Mouse (Mus musculus): Measurements from ENCODE around the gene Il1b. TPM values are rescaled to one million over a fixed set of nuclear protein-coding genes. Genes with fewer than 3 reads are reported as not detected.

Gene Il1b
- polyA plus RNA-seq, 1 experiment: 0.15 TPM

DNA sequence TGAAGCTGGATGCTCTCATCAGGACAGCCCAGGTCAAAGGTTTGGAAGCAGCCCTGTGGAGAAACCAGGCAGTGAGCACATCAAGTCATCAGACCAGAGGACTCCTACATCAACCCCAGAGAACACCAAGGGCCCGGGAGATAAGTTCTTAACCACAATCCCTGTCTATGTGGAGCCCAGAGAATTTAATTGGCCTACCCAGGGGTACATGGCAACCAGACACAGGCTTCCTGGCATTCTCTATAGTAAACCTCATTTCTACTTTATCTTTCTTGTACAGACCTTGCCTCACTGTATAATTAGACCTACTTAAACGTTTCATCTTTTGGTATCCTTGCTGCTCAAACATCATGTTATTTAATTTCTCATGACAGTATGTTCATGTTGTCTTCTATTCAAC, 2.8 kb downstream of the Il1b start:
- H3K4me3 ChIP-seq (replicated peaks; ENCODE audit: insufficient read depth, low read depth, low read length): no peak overlapping the region
- WGBS: 83% methylated on average over 2 of the region's 2 CpGs
- no peaks in the 10 kb centered on the region for H3K4me1 ChIP-seq (ENCODE audit: control insufficient read depth, insufficient read depth, low read length)
- no peaks in the 10 kb centered on the region for H3K27me3 ChIP-seq (ENCODE audit: control insufficient read depth, insufficient read depth, low read length)
- DNase-seq: no peak
- TF ChIP-seq CTCF (IDR thresholded peaks at IDR 0.05; ENCODE audit: borderline replicate concordance, insufficient read depth, low read depth, low read length): no peak
- TF ChIP-seq POLR2A (IDR thresholded peaks at IDR 0.05; ENCODE audit: borderline replicate concordance, insufficient read depth, low read length): no peak
- H3K27ac ChIP-seq (ENCODE audit: insufficient read depth, low read length): no peak overlapping the region

DNA sequence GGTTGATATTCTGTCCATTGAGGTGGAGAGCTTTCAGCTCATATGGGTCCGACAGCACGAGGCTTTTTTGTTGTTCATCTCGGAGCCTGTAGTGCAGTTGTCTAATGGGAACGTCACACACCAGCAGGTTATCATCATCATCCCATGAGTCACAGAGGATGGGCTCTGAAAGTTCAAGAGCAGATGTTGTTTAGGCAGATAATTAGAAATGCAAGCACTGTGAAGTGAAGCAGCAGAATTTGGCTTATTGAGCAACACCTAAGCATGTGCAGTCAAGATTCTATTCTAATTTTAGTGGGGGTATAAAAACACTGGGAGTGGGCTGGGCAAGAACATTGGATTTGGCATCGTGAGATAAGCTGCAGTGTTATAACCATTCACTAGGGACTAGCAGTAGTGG, 3.7 kb downstream of the Il1b start:
- no peak for TF ChIP-seq CTCF (IDR thresholded peaks at IDR 0.05; ENCODE audit: borderline replicate concordance, insufficient read depth, low read depth, low read length)
- no peak for TF ChIP-seq POLR2A (IDR thresholded peaks at IDR 0.05; ENCODE audit: borderline replicate concordance, insufficient read depth, low read length)
- Histone ChIP-seq H3K27ac (ENCODE audit: insufficient read depth, low read length) (no peak overlapping the region), H3K27me3 (ENCODE audit: control insufficient read depth, insufficient read depth, low read length) (no peaks in the 10 kb centered on the region), H3K4me3 (replicated peaks; ENCODE audit: insufficient read depth, low read depth, low read length) (no peak overlapping the region), H3K4me1 (ENCODE audit: control insufficient read depth, insufficient read depth, low read length) (no peaks in the 10 kb centered on the region)
- no peak for DNase-seq
- 49% methylated on average over 5 of the region's 5 CpGs for WGBS

DNA sequence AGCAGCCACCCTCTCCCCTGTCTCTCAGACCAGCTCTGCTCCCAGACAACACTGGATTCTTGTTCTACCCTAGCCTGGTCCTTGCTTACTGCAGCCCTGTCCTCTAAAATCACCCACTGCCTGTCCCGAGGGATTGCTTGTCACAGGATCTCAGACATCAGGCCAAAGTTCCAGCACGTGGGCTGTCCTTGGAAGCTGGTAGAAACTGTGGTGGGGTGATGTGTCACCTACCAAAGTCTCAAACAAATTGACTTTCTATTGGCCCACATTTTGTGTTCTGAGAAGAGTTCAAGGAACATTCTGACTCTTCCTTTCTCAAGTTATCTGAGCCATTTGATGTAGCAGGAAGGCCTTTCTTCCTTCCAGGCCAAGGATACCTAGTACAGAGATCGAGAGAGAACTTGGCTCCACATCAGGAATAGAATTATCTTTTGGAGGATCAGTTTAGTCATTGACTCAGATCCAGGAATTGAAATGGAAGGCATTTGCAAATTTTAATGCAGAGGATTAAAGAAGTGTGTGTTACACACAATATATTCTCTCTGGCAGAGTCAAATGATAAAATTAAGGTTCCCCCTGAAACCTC, 9.9 kb downstream of the Il1b start:
- WGBS: 50% methylated on average over 3 of the region's 3 CpGs
- DNase-seq: no peak
- no peak overlapping the region for H3K27ac ChIP-seq (ENCODE audit: insufficient read depth, low read length)

DNA sequence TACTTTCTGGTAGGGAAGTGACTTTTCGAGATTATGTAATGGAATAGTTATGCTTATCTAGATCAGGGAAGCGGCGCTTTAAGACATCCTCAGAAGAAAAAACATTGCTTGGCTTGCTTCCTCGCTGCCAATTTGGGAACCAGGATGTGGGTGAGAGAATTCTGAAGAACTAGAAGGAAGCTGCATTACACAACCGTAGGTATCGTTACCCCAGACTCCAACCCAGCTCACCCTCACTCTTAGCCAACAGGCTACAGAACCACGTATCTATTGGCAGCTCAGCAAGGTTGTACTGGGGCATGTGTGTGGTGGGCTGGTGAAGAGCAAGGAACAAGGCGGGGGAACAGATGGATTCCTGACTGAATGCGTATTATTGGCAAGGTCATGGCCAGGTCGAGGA, 10.7 kb downstream of the Il1b start:
- TF ChIP-seq POLR2A (IDR thresholded peaks at IDR 0.05; ENCODE audit: borderline replicate concordance, insufficient read depth, low read length): no peak
- no peak for TF ChIP-seq CTCF (IDR thresholded peaks at IDR 0.05; ENCODE audit: borderline replicate concordance, insufficient read depth, low read depth, low read length)
- Histone ChIP-seq H3K27ac (ENCODE audit: insufficient read depth, low read length) (no peak overlapping the region), H3K27me3 (ENCODE audit: control insufficient read depth, insufficient read depth, low read length) (no peaks in the 10 kb centered on the region), H3K4me1 (ENCODE audit: control insufficient read depth, insufficient read depth, low read length) (no peaks in the 10 kb centered on the region), H3K4me3 (replicated peaks; ENCODE audit: insufficient read depth, low read depth, low read length) (no peak overlapping the region)
- 88% methylated on average over 10 of the region's 10 CpGs for WGBS
- no peak for DNase-seq

More for the DNA sequence above, 9.9 kb downstream of the Il1b start:
- Histone ChIP-seq H3K27me3 (ENCODE audit: control insufficient read depth, insufficient read depth, low read length) (no peaks in the 10 kb centered on the region), H3K4me1 (ENCODE audit: control insufficient read depth, insufficient read depth, low read length) (no peaks in the 10 kb centered on the region), H3K4me3 (replicated peaks; ENCODE audit: insufficient read depth, low read depth, low read length) (no peak overlapping the region)
- TF ChIP-seq CTCF (IDR thresholded peaks at IDR 0.05; ENCODE audit: borderline replicate concordance, insufficient read depth, low read depth, low read length) (no peak), POLR2A (IDR thresholded peaks at IDR 0.05; ENCODE audit: borderline replicate concordance, insufficient read depth, low read length) (no peak)

DNA sequence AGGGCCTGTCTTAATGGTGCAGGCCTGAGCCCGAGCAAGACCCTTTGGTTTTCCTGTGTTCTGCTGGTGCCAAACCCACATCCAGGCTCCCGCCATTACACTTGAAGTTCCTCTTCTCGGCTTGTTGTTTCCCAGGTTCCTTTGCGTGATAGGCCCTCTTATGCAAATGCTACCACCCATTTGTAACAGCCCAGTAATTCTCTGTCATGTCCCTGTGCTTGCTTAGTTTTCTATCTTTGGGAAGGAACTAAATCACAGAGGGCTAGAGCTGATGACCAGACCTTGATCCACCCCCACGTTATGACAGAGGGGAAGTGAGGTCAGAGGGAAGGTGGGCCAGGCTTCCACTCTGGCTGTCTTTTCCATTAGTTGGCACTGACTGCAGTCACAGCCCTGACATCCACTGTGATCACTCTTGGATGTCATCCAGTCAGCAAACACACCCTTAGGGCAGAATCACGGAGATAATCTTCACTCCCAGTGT, 32.8 kb downstream of the Il1b start:
- no peak overlapping the region for H3K4me3 ChIP-seq (replicated peaks; ENCODE audit: insufficient read depth, low read depth, low read length)
- H3K27ac ChIP-seq (ENCODE audit: insufficient read depth, low read length): no peak overlapping the region
- H3K4me1 ChIP-seq (ENCODE audit: control insufficient read depth, insufficient read depth, low read length): no peaks in the 10 kb centered on the region
- WGBS: 67% methylated on average over 6 of the region's 6 CpGs
- TF ChIP-seq CTCF (IDR thresholded peaks at IDR 0.05; ENCODE audit: borderline replicate concordance, insufficient read depth, low read depth, low read length) (no peak), POLR2A (IDR thresholded peaks at IDR 0.05; ENCODE audit: borderline replicate concordance, insufficient read depth, low read length) (no peak)
- DNase-seq: no peak
- no peaks in the 10 kb centered on the region for H3K27me3 ChIP-seq (ENCODE audit: control insufficient read depth, insufficient read depth, low read length)

DNA sequence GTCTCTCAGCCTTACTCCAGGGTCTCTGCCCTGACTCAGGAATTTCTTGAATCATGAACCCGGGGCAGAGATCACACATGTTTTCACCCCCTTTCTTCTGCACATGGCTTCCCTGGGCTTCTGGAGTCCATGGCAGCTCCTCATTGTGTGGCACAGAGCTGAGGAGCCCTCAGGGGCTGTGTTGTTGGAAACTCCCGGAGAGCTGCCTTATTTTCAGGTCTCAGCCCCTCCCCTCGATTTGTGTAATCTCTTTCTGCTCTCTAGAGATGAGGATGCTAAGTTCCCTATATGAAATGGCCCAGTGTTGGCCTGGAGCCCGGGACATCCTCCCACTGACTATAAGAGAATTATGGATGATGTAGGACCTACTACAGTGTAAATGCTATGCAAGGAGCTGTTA, 37.5 kb downstream of the Il1b start:
- H3K27ac ChIP-seq (ENCODE audit: insufficient read depth, low read length): no peak overlapping the region
- H3K4me1 ChIP-seq (ENCODE audit: control insufficient read depth, insufficient read depth, low read length): no peaks in the 10 kb centered on the region
- TF ChIP-seq POLR2A (IDR thresholded peaks at IDR 0.05; ENCODE audit: borderline replicate concordance, insufficient read depth, low read length): no peak
- no peak for TF ChIP-seq CTCF (IDR thresholded peaks at IDR 0.05; ENCODE audit: borderline replicate concordance, insufficient read depth, low read depth, low read length)
- no peak overlapping the region for H3K4me3 ChIP-seq (replicated peaks; ENCODE audit: insufficient read depth, low read depth, low read length)
- H3K27me3 ChIP-seq (ENCODE audit: control insufficient read depth, insufficient read depth, low read length): no peaks in the 10 kb centered on the region
- DNase-seq: no peak
- 57% methylated on average over 4 of the region's 4 CpGs for WGBS

DNA sequence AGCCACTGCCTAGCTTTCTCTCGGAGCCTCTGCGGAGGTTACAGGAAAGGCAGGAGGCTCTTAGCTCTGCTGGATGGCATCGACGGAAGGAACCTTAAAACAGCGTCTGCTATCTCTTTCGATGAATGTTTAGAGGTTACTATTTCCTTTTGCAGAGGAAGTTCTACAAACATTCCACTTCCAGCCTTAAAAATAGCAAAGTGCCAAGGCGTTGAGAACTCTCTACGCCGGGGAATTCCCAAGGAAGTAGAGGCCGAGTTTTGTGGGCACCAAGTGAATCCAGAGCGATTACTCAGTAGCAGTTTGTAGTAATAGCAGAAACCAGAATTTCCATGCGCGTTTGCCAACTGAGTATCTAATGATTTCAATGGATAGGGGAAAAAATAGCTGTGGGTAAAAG, 40.4 kb downstream of the Il1b start:
- WGBS: 90% methylated on average over 13 of the region's 13 CpGs
- Histone ChIP-seq H3K27ac (ENCODE audit: insufficient read depth, low read length) (no peak overlapping the region), H3K27me3 (ENCODE audit: control insufficient read depth, insufficient read depth, low read length) (no peaks in the 10 kb centered on the region), H3K4me1 (ENCODE audit: control insufficient read depth, insufficient read depth, low read length) (no peaks in the 10 kb centered on the region), H3K4me3 (replicated peaks; ENCODE audit: insufficient read depth, low read depth, low read length) (no peak overlapping the region)
- no peak for DNase-seq
- TF ChIP-seq CTCF (IDR thresholded peaks at IDR 0.05; ENCODE audit: borderline replicate concordance, insufficient read depth, low read depth, low read length) (no peak), POLR2A (IDR thresholded peaks at IDR 0.05; ENCODE audit: borderline replicate concordance, insufficient read depth, low read length) (no peak)

DNA sequence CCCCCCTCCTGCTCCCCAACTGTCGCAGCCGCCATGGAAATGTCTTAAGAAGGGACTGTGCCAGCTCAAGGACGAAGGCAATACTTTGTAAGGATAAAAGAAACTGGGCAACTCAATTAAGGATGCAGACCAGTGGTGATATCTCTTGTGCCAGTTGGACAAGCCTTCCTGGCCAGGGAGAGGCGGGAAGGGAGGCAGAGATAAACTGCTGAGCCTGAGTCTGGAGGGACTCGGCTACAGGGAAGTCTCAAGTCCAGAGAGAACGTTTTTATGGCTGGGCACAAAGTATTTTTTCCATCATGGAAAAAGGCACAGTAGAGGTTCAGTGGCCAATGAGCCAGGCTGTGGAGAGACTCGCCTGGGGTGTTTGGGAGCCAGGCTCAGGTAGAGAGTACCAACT, 40.9 kb downstream of the Il1b start:
- no peaks in the 10 kb centered on the region for H3K27me3 ChIP-seq (ENCODE audit: control insufficient read depth, insufficient read depth, low read length)
- no peak for DNase-seq
- H3K4me3 ChIP-seq (replicated peaks; ENCODE audit: insufficient read depth, low read depth, low read length): no peak overlapping the region
- no peak overlapping the region for H3K27ac ChIP-seq (ENCODE audit: insufficient read depth, low read length)
- TF ChIP-seq CTCF (IDR thresholded peaks at IDR 0.05; ENCODE audit: borderline replicate concordance, insufficient read depth, low read depth, low read length): no peak
- TF ChIP-seq POLR2A (IDR thresholded peaks at IDR 0.05; ENCODE audit: borderline replicate concordance, insufficient read depth, low read length): no peak
- H3K4me1 ChIP-seq (ENCODE audit: control insufficient read depth, insufficient read depth, low read length): no peaks in the 10 kb centered on the region
- WGBS: 46% methylated on average over 7 of the region's 7 CpGs
